Mouse (Mus musculus) forebrain, embryonic 14.5 days (tissue): ENCODE measurements around the gene Syt9. TPM values are rescaled to one million over a fixed set of nuclear protein-coding genes. Genes with fewer than 3 reads are reported as not detected.

ENCODE experiments used
- ATAC-seq: fragments of 200-750 bp; cut with Nextera tagmentation; 2 replicates; pipeline ENCODE4 v1.8.0; 2017; ENCODE audit warnings: mild to moderate bottlenecking, moderate library complexity
- DNase-seq: peaks from one replicate; pipeline ENCODE4 v3.0.0-alpha.2; 2015; ENCODE audit warnings: low spot score
- H3K27ac ChIP-seq: fragments of 300-500 bp; sonication (generic); 2 replicates; pipeline ENCODE4 v1.5.1; 2014; ENCODE audit warnings: low read depth, mild to moderate bottlenecking, control low read depth, low read length, moderate library complexity
- H3K27me3 ChIP-seq: fragments of 300-500 bp; sonication (generic); replicated peaks from 2 replicates; pipeline ENCODE4 v1.6.1; 2014; ENCODE audit warnings: low read length, control low read depth, mixed read lengths; ENCODE audit not compliant: control insufficient read depth, insufficient read depth
- H3K36me3 ChIP-seq: fragments of 300-500 bp; sonication (generic); 2 replicates; pipeline ENCODE4 v1.6.1; 2014; ENCODE audit warnings: low read length, control low read depth; ENCODE audit not compliant: control insufficient read depth, insufficient read depth
- H3K4me1 ChIP-seq: fragments of 300-500 bp; sonication (generic); 2 replicates; pipeline ENCODE4 v1.6.1; 2014; ENCODE audit warnings: antibody characterized with exemption, low read length, control low read depth; ENCODE audit not compliant: control insufficient read depth, insufficient read depth
- H3K4me2 ChIP-seq: fragments of 300-500 bp; sonication (generic); 2 replicates; pipeline ENCODE4 v1.6.1; 2014; ENCODE audit warnings: mild to moderate bottlenecking, control low read depth, low read length
- H3K4me3 ChIP-seq: fragments of 300-500 bp; sonication (generic); 2 replicates; pipeline ENCODE4 v1.5.1; 2014; ENCODE audit warnings: low read depth, low read length, control low read depth
- H3K9ac ChIP-seq: fragments of 300-500 bp; sonication (generic); 2 replicates; pipeline ENCODE4 v1.6.1; 2014; ENCODE audit warnings: mild to moderate bottlenecking, low read length, control low read depth, moderate library complexity
- H3K9me3 ChIP-seq: fragments of 300-500 bp; sonication (generic); replicated peaks from 2 replicates; pipeline ENCODE4 v1.6.1; 2016; ENCODE audit warnings: low read length, control low read depth, mixed read lengths; ENCODE audit not compliant: control insufficient read depth
- WGBS: fragments of 180-500 bp; shearing (Covaris S2); extraction: QIAGEN DNeasy Blood & Tissue Kit; methylation state at CpG from one replicate; pipeline ENCODE4 v1.1.7; 2014; 5-methylcytosine and 5-hydroxymethylcytosine counted together
- polyA plus RNA-seq: library from polyadenylated mRNA; unstranded; fragments of >200 nt; fragmentation: Nextera tagmentation; extraction: Ambion mirVana; gene quantifications from 2 replicates; pipeline ENCODE4 v1.2.1, GENCODE M21; 2014

The Syt9 gene
- polyA plus RNA-seq, 1 experiment from 2014 or later, result 7.0 TPM

GRCm38 (mm10) chr7:107573856-107574255, 203.3 kb downstream of the Syt9 start:
- Histone ChIP-seq H3K9me3 (no peaks in the 10 kb centered on the region), H3K4me3 (no peak overlapping the region), H3K36me3 (no peaks in the 10 kb centered on the region), H3K27ac (no peak overlapping the region), H3K27me3 (no peaks in the 10 kb centered on the region), H3K9ac (no peak overlapping the region), H3K4me2 (no peak overlapping the region), H3K4me1 (no peaks in the 10 kb centered on the region)
- no peak for DNase-seq
- 64% methylated on average over 2 of the region's 2 CpGs for WGBS
- no peak for ATAC-seq

GRCm38 (mm10) chr7:107574276-107574675, 203.7 kb downstream of the Syt9 start:
- H3K27me3 ChIP-seq, result no peaks in the 10 kb centered on the region
- no peak for ATAC-seq
- DNase-seq, result no peak
- H3K36me3 ChIP-seq, result no peaks in the 10 kb centered on the region
- WGBS, result 75% methylated on average over 3 of the region's 3 CpGs
- H3K27ac ChIP-seq, result no peak overlapping the region
- no peak overlapping the region for H3K4me3 ChIP-seq
- no peaks in the 10 kb centered on the region for H3K9me3 ChIP-seq
- H3K4me2 ChIP-seq, result no peak overlapping the region
- no peaks in the 10 kb centered on the region for H3K4me1 ChIP-seq
- no peak overlapping the region for H3K9ac ChIP-seq

DNA sequence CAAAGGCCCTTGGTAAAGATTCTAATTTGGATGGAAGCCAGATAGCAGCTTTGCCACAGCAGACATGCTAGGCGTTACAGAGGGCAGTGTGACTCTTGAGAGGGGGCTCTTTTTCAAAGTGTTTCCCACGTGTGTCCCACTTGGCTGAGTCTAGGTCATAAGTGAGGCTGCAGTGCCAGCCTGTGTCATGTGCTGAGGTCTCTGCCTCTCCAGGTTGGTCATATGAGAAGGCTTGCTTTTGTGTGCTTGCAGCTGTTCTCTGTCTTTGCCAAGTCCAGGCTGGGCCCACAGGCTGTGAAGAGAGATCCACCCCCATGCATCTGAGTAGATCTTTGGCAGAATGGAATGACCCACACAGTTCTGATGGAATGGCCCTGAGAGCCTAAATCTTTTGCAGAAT, 222.1 kb downstream of the Syt9 start:
- peak; percentile 1; the same call in 1 of the 2 replicates for ATAC-seq

DNA sequence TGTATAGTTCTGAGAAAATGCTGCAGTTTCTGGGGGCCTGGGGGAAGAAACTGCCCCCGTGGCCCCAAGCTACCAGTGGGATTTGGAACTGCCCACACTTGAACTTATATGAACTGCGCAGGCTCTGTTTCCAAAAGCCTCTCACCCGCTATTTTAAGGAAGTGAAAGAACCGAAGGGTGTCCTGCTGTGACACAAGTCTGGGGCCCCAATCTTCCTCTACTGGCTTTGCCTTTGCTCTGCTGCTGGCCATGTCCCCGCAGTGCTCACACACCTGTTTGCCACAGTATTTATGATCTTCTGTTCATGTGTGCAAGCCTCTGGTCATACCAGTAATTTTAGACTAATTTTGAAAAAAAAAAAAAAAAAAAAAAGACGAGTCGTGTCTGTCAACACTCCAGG, 223.4 kb downstream of the Syt9 start:
- Histone ChIP-seq H3K4me2 (peak overlapping the region; percentile 93), H3K9ac (no peak overlapping the region), H3K27me3 (peaks cover 3% of the 10 kb centered on the region; the same call in 1 of the 2 replicates), H3K4me1 (peaks cover 3% of the 10 kb centered on the region; the same call in 1 of the 2 replicates), H3K4me3 (0 out of 2 replicates have a peak overlapping the region, but pooled peaks have one; percentile 48), H3K36me3 (no peaks in the 10 kb centered on the region), H3K27ac (no peak overlapping the region), H3K9me3 (no peaks in the 10 kb centered on the region)
- 35% methylated on average over 7 of the region's 7 CpGs for WGBS
- DNase-seq (no peak), ATAC-seq (no peak)

More for the DNA sequence above, 222.1 kb downstream of the Syt9 start:
- Histone ChIP-seq H3K36me3 (no peaks in the 10 kb centered on the region), H3K9me3 (no peaks in the 10 kb centered on the region), H3K9ac (no peak overlapping the region), H3K4me2 (no peak overlapping the region), H3K4me3 (no peak overlapping the region), H3K27me3 (peaks cover 3% of the 10 kb centered on the region; the same call in 1 of the 2 replicates), H3K27ac (no peak overlapping the region), H3K4me1 (peaks cover 3% of the 10 kb centered on the region; the same call in 1 of the 2 replicates)
- WGBS, result 3% methylated on average over 2 of the region's 2 CpGs
- DNase-seq, result peak; percentile 50

- ATAC-seq (peak; percentile 77), DNase-seq (peak; percentile 68)
- H3K36me3 ChIP-seq, result no peaks in the 10 kb centered on the region
- peak overlapping the region; percentile 93 for H3K4me2 ChIP-seq
- H3K4me1 ChIP-seq, result peaks cover 3% of the 10 kb centered on the region; the same call in 1 of the 2 replicates
- peaks cover 3% of the 10 kb centered on the region; the same call in 1 of the 2 replicates for H3K27me3 ChIP-seq
- H3K27ac ChIP-seq, result no peak overlapping the region
- H3K9me3 ChIP-seq, result no peaks in the 10 kb centered on the region
- H3K9ac ChIP-seq, result peak overlapping the region; percentile 50
- 1% methylated on average over 16 of the region's 16 CpGs for WGBS
- H3K4me3 ChIP-seq, result peak overlapping the region; percentile 48
Observed at GRCm38 (mm10) chr7:107594325-107594856, 223.9 kb downstream of the Syt9 start.

- Histone ChIP-seq H3K4me1 (peaks cover 3% of the 10 kb centered on the region; the same call in 1 of the 2 replicates), H3K36me3 (no peaks in the 10 kb centered on the region), H3K4me2 (peak within 1 kb of the TSS; percentile 93), H3K9me3 (no peaks in the 10 kb centered on the region), H3K27me3 (peaks cover 3% of the 10 kb centered on the region; the same call in 1 of the 2 replicates), H3K9ac (peak within 1 kb of the TSS; percentile 50), H3K4me3 (peak within 1 kb of the TSS; percentile 48), H3K27ac (no peak within 1 kb of the TSS)
- peak; percentile 79 for DNase-seq
- WGBS, result under 1% methylated on average over 23 of the region's 24 CpGs
- ATAC-seq, result peak; percentile 96
Observed at GRCm38 (mm10) chr7:107594857-107595402, 224.4 kb downstream of the Syt9 start, which contains the start of gene Ppfibp2. Gene Ppfibp2 (plus strand): TSS chr7:107595207.

DNA sequence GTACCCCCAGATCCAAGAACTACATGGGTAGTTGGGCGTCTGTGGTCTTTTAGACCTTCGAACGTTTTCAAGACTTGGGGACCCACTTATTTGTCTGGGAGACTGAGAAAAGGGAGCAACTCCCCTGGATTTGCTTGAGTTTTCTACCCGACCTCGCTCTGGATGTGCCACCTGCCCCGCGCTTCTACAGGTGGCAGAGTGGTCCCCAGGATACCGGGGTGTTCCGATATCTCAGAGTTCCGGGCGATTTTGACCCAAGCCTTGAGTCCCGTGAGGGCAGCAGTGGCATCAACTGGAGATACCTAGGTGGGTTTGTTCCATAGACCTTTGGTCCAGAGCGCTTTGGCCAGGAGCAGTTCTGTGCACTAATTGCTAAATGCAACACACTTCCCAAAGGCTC, 224.9 kb downstream of the Syt9 start:
- H3K4me3 ChIP-seq, result peak overlapping the region; percentile 48
- ATAC-seq, result no peak
- 14% methylated on average over 13 of the region's 13 CpGs for WGBS

GRCm38 (mm10) chr7:107596753-107597152, 226.2 kb downstream of the Syt9 start:
- peaks cover 3% of the 10 kb centered on the region; the same call in 1 of the 2 replicates for H3K27me3 ChIP-seq
- DNase-seq (no peak), ATAC-seq (no peak)
- no peak overlapping the region for H3K27ac ChIP-seq
- H3K4me2 ChIP-seq, result no peak overlapping the region
- H3K4me3 ChIP-seq, result no peak overlapping the region
- H3K9ac ChIP-seq, result no peak overlapping the region
- peaks cover 3% of the 10 kb centered on the region; the same call in 1 of the 2 replicates for H3K4me1 ChIP-seq
- H3K9me3 ChIP-seq, result no peaks in the 10 kb centered on the region
- H3K36me3 ChIP-seq, result no peaks in the 10 kb centered on the region

More for the DNA sequence above, 224.9 kb downstream of the Syt9 start:
- peak overlapping the region; percentile 93 for H3K4me2 ChIP-seq
- H3K9ac ChIP-seq, result peak overlapping the region; percentile 50
- H3K27ac ChIP-seq, result no peak overlapping the region
- peaks cover 3% of the 10 kb centered on the region; the same call in 1 of the 2 replicates for H3K4me1 ChIP-seq
- peaks cover 3% of the 10 kb centered on the region; the same call in 1 of the 2 replicates for H3K27me3 ChIP-seq
- H3K9me3 ChIP-seq, result no peaks in the 10 kb centered on the region
- no peak for DNase-seq
- H3K36me3 ChIP-seq, result no peaks in the 10 kb centered on the region

DNA sequence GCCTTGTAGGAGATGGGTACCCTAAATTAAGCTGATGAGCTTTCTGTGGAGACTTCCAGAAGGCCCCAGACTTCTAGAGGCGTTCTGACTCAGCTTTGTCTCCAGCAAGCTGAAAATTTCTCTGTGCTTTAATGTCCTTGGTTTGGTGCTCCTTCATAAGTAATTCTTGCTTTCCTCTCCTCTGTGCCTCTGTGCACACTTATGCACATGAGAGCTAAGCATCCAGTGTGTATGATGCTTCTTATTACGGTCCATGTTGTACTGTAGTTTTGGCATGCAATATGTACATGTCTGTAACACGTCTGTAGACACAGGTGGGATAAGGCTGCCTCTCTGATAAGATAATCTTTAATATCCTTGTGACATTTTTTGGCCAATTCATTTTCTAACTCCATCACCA, 227.4 kb downstream of the Syt9 start:
- Histone ChIP-seq H3K9me3 (no peaks in the 10 kb centered on the region), H3K4me1 (peaks cover 3% of the 10 kb centered on the region; the same call in 1 of the 2 replicates), H3K27me3 (peaks cover 3% of the 10 kb centered on the region; the same call in 1 of the 2 replicates), H3K36me3 (no peaks in the 10 kb centered on the region), H3K4me3 (no peak overlapping the region), H3K4me2 (no peak overlapping the region), H3K27ac (no peak overlapping the region), H3K9ac (no peak overlapping the region)
- WGBS, result 82% methylated on average over 3 of the region's 3 CpGs
- no peak for DNase-seq
- ATAC-seq, result no peak
